Mouse (Mus musculus) liver, adult 2 months (tissue): ENCODE measurements around the gene Catspere2. TPM values are rescaled to one million over a fixed set of nuclear protein-coding genes. Genes with fewer than 3 reads are reported as not detected.
"Not testable (repeated sequence)": the region's sequence is repeated elsewhere in the genome, so short reads cannot be mapped to it uniquely, and the experiment has no call there.

Source experiments
- DNase-seq: peaks from one replicate; pipeline ENCODE4 v3.0.0-alpha.2; 2011; ENCODE audit warnings: low read depth, low spot score; ENCODE audit errors: extremely low read depth
- H3K27ac ChIP-seq: fragments of 200-500 bp; replicated peaks from 2 replicates; pipeline ENCODE4 v1.5.1; 2012; ENCODE audit warnings: low read depth, mild to moderate bottlenecking, control low read depth, inconsistent platforms, low read length; ENCODE audit not compliant: insufficient read depth
- H3K27me3 ChIP-seq: fragments of 200-500 bp; 2 replicates; pipeline ENCODE4 v1.6.1; 2012; ENCODE audit warnings: mild to moderate bottlenecking, moderate library complexity, low read length, inconsistent platforms; ENCODE audit not compliant: control insufficient read depth, insufficient read depth
- H3K36me3 ChIP-seq: fragments of 200-500 bp; 2 replicates; pipeline ENCODE4 v1.6.1; 2012; ENCODE audit warnings: low read length, inconsistent platforms; ENCODE audit not compliant: control insufficient read depth, insufficient read depth
- H3K4me1 ChIP-seq: fragments of 200-500 bp; 2 replicates; pipeline ENCODE4 v1.6.1; 2011; ENCODE audit warnings: low read length; ENCODE audit not compliant: control insufficient read depth, insufficient read depth
- H3K4me3 ChIP-seq: fragments of 200-500 bp; 2 replicates; pipeline ENCODE4 v1.5.1; 2011; ENCODE audit warnings: low read depth, mild to moderate bottlenecking, control low read depth, low read length, moderate library complexity; ENCODE audit not compliant: insufficient read depth
- H3K79me2 ChIP-seq: fragments of 200-500 bp; 2 replicates; pipeline ENCODE4 v1.6.1; 2012; ENCODE audit warnings: inconsistent platforms, mild to moderate bottlenecking, low read length, moderate library complexity; ENCODE audit not compliant: control insufficient read depth, insufficient read depth
- H3K9ac ChIP-seq: fragments of 200-500 bp; 2 replicates; pipeline ENCODE4 v1.6.1; 2012; ENCODE audit warnings: low read depth, mild to moderate bottlenecking, control low read depth, inconsistent platforms, low read length
- CTCF ChIP-seq: fragments of 200-500 bp; IDR thresholded peaks from 2 replicates; pipeline ENCODE4 v1.5.1; 2011; ENCODE audit warnings: low read depth, low read length, control low read depth
- POLR2A ChIP-seq: fragments of 200-500 bp; IDR thresholded peaks from 2 replicates; pipeline ENCODE4 v1.6.1; 2011; ENCODE audit warnings: low read length, control low read depth; ENCODE audit not compliant: insufficient read depth; ENCODE audit errors: extremely low read depth
- WGBS: fragments of 180-500 bp; shearing (Covaris S2); methylation state at CpG from one replicate; pipeline ENCODE4 v1.1.7; 2018; 5-methylcytosine and 5-hydroxymethylcytosine counted together
- polyA plus RNA-seq: library from polyadenylated mRNA; depleted of rRNA; stranded (reverse); fragments of >200 nt; gene quantifications from 2 replicates; pipeline ENCODE4 v1.2.3, GENCODE M21; 2012
- total RNA-seq: library from RNA; depleted of rRNA; stranded (reverse); fragments of >200 nt; gene quantifications from 2 replicates; pipeline ENCODE4 v1.2.3, GENCODE M21; 2014

Catspere2 gene
- total and polyA plus RNA-seq, 2 experiments = 0.02 to 0.09 TPM

DNA sequence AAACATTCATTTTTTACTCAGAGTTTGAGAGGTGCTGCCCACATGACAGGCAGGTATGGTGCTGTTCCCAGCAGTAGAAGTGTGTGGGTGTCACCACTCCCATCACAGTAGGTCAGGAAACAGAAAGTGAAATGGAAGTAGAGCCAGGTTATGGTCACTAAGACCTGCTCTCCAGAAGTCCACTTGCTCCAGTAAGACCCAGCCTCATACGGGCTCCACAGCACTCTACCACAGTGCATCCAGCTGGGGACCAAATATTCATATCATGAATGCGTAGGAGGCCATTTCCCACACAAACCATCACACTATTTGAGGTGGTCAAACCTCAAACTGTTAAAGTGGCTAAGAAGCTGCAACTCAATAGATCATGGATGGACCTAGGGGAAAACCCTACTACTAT is 199.0 kb downstream of the Catspere2 start:
- Histone ChIP-seq H3K27ac (no peak overlapping the region), H3K36me3 (no peaks in the 10 kb centered on the region), H3K79me2 (no peaks in the 10 kb centered on the region), H3K27me3 (no peaks in the 10 kb centered on the region), H3K9ac (no peak overlapping the region), H3K4me3 (no peak overlapping the region), H3K4me1 (no peaks in the 10 kb centered on the region)
- WGBS = 100% methylated on average over 2 of the region's 2 CpGs
- DNase-seq = no peak
- TF ChIP-seq POLR2A (no peak), CTCF (no peak)

DNA sequence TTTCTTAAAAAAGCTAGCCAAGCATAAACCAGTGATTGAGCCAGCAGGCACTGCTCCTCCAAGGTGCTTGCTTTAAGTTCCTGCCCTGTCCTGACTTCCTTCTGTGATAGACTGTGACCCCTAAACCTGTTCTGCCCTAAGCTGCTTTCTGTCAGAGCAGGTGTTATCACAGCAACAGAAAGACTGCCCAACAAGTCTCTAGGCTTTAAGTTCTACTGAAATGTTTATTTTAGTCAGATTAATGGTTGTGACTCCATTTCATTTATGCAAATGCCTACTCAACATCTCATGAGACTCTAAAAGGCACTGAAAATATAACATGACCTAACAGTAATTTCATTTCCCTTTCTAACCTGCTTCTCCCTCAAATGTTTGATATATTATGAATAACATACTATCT is 202.4 kb downstream of the Catspere2 start:
- Histone ChIP-seq H3K4me1 (peaks cover 7% of the 10 kb centered on the region; the same call in 1 of the 2 replicates), H3K36me3 (no peaks in the 10 kb centered on the region), H3K9ac (no peak overlapping the region), H3K4me3 (no peak overlapping the region), H3K27me3 (no peaks in the 10 kb centered on the region), H3K27ac (no peak overlapping the region), H3K79me2 (no peaks in the 10 kb centered on the region; the same call in 1 of the 2 replicates)
- TF ChIP-seq CTCF = no peak
- TF ChIP-seq POLR2A = no peak
- no peak for DNase-seq

DNA sequence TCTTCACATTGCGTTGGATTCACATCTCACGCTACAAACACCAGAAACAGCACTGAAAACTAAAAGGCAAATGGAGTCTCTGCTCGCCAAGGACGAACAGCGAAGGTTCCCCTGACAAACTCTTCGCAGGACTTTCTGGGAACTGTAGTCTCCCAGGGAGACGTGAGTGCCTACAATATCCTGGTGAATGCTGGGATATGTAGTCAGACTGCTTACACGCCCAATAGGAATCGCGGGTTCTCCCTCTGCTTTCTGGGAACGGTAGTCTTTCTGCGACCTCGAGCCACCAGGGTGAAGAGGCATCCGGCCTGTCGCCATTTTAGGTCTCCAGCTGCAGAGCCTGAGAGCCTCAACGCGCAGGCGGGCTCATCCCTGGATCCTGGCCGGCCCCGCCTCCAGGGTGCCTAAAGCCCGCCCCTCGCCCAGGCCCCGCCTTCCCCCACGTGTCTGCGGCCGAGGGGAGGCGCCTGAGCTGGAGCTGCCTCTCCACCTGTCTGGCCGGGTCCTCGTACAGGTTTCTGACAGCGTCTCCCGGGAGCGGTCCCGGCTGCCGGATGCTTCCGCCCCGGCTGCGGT is 204.1 kb downstream of the Catspere2 start, which contains the start of gene Desi2:
TSS of gene Desi2 (plus strand) at position 202 of the 576 bp plus-strand sequence.
- not testable (repeated sequence) for H3K4me1 ChIP-seq, H3K36me3 ChIP-seq, H3K27me3 ChIP-seq, H3K79me2 ChIP-seq
- peak; percentile 99 for DNase-seq
- peak within 1 kb of the TSS; percentile 90 for H3K27ac ChIP-seq
- TF ChIP-seq POLR2A = 0 out of 2 replicates have a peak, but pooled peaks have one; percentile 19
- WGBS = under 1% methylated on average over 37 of the region's 37 CpGs
- peak within 1 kb of the TSS; percentile 95 for H3K4me3 ChIP-seq
- peak within 1 kb of the TSS; percentile 89 for H3K9ac ChIP-seq

DNA sequence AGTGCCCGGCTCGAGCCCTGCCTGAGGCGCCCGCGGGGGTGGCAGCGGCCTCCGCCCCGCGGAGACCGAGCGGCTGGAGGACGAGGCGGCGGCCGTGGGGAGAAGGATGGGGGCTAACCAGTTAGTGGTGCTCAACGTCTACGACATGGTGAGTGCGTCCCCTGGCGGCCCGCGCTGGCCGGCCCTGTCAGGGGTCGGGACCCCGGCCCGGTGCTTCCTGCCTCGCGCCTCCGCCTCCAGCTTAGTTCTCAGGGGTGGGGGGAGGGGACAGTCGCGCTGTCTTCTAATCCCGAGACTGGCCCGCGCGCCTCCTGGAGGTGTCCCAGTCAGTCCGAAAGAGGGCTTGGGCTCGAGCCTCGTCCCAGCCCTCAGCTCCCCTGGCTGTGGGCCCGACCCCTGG is 204.6 kb downstream of the Catspere2 start:
- Histone ChIP-seq H3K27ac (peak overlapping the region; percentile 89), H3K9ac (peak overlapping the region; percentile 89), H3K4me3 (peak overlapping the region; percentile 95)
- not testable (repeated sequence) for DNase-seq, H3K4me1 ChIP-seq, H3K27me3 ChIP-seq, H3K79me2 ChIP-seq, H3K36me3 ChIP-seq
- TF ChIP-seq CTCF = peak; percentile 41
- 2% methylated on average over 23 of the region's 38 CpGs for WGBS

DNA sequence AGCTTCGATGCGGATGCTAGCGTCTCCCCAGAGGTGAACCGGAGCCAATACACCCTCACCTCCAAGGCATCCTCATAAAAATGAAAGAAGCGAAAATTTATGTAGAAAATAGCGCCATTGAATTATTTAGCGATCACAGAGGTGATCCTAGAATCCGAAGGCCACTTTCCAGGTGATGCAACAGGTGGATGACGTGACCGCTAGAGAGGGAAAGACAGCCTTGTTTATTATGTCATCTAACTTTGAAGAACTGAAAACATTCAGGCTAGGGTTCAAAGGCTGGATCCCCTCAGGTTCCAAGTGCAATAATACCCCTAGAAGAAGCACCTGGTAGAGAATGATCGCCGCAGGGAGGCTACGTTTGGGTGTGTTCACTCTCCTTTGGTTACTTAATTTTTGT is 205.2 kb downstream of the Catspere2 start:
- Histone ChIP-seq H3K27me3 (no peaks in the 10 kb centered on the region), H3K27ac (peak overlapping the region; percentile 90)
- 1% methylated on average over 13 of the region's 13 CpGs for WGBS

DNA sequence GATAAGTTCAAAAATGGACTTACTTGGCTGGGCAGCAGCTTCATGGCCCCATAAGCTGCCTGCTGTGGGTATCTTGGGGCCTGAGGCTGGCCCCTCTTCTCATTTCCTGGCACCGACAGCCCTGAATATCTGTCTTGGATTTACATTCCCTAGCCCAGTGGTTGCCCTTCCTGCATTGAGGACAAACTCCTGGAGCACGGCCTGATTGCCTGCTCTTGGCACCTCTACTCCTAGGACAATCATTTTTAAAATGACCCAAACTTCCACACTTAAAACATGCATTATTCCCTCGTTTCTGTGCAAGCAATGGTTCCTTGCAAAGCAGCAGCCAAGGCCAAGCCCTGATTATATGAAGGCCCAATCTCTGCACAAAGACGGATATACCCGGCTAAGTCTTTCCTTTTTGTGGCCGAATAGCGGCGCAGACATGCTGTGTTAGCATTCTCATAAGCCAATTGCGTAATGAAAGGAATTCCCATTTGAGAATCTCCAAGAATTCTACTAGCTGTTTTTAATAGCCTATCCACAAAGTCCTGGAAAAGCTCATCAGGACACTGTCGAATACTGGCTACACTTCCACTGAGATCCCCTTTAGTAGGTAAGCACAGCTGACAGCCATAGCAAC is 222.6 kb downstream of the Catspere2 start:
- Histone ChIP-seq H3K4me1 (peaks cover 9% of the 10 kb centered on the region), H3K4me3 (no peak overlapping the region), H3K9ac (no peak overlapping the region), H3K79me2 (peaks cover 18% of the 10 kb centered on the region; the same call in 1 of the 2 replicates), H3K36me3 (no peaks in the 10 kb centered on the region), H3K27ac (peak overlapping the region; percentile 61), H3K27me3 (no peaks in the 10 kb centered on the region)
- DNase-seq = peak; percentile 51
- TF ChIP-seq CTCF = no peak
- TF ChIP-seq POLR2A = no peak
- WGBS = 22% methylated on average over 10 of the region's 10 CpGs

More for the DNA sequence above, 205.2 kb downstream of the Catspere2 start:
- peak overlapping the region; percentile 44 for H3K4me3 ChIP-seq
- peak overlapping the region; percentile 60; the same call in 1 of the 2 replicates for H3K9ac ChIP-seq
- H3K4me1 ChIP-seq = peaks cover 8% of the 10 kb centered on the region; the same call in 1 of the 2 replicates
- peak; percentile 83 for DNase-seq
- no peaks in the 10 kb centered on the region for H3K36me3 ChIP-seq
- TF ChIP-seq POLR2A (no peak), CTCF (no peak)
- H3K79me2 ChIP-seq = peaks cover 10% of the 10 kb centered on the region; the same call in 1 of the 2 replicates

DNA sequence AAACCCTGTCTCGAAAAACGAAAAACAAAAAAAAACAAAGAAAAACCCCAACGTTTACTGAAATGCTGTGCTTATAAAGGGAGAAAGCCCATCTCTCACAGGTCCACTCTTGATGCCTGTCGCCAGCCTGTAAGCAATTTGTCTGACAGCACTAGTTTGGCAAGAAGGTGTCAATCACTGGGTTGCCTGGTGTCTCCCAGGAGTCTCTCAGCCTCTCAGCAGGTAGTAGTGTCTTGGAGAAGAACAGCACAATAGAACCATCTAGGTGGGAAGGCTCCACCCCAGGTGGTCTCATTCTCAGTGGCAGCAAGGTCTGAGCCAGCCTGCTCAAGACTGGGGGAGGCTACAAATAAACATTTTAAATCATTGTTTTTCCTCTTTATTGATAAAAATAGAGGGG is 224.6 kb downstream of the Catspere2 start:
- not testable (repeated sequence) for H3K4me1 ChIP-seq, DNase-seq, H3K27ac ChIP-seq, H3K9ac ChIP-seq, H3K36me3 ChIP-seq, H3K4me3 ChIP-seq, H3K27me3 ChIP-seq
- 90% methylated on average over 4 of the region's 4 CpGs for WGBS
- peaks cover 13% of the 10 kb centered on the region; the same call in 1 of the 2 replicates for H3K79me2 ChIP-seq
